Mouse (Mus musculus) kidney, adult 2 months (tissue): ENCODE measurements around the gene Ifrd1. TPM values are rescaled to one million over a fixed set of nuclear protein-coding genes. Genes with fewer than 3 reads are reported as not detected.

Experiments
- DNase-seq: peaks from one replicate; pipeline ENCODE4 v3.0.0; 2021
- H3K27ac ChIP-seq: fragments of 200-500 bp; 2 replicates; pipeline ENCODE4 v1.5.1; 2012; ENCODE audit warnings: low read depth, low read length, control low read depth, inconsistent platforms; ENCODE audit not compliant: insufficient read depth
- H3K27me3 ChIP-seq: fragments of 200-500 bp; replicated peaks from 2 replicates; pipeline ENCODE4 v1.6.1; 2012; ENCODE audit warnings: mild to moderate bottlenecking, moderate library complexity, low read length, inconsistent platforms; ENCODE audit not compliant: control insufficient read depth, insufficient read depth
- H3K36me3 ChIP-seq: fragments of 200-500 bp; 2 replicates; pipeline ENCODE4 v1.6.1; 2012; ENCODE audit warnings: mild to moderate bottlenecking, moderate library complexity, low read length, inconsistent platforms; ENCODE audit not compliant: control insufficient read depth, insufficient read depth
- H3K4me1 ChIP-seq: fragments of 200-500 bp; 2 replicates; pipeline ENCODE4 v1.6.1; 2011; ENCODE audit warnings: low read length; ENCODE audit not compliant: control insufficient read depth, insufficient read depth
- H3K4me3 ChIP-seq: fragments of 200-500 bp; 2 replicates; pipeline ENCODE4 v1.5.1; 2011; ENCODE audit warnings: mild to moderate bottlenecking, low read depth, low read length, control low read depth; ENCODE audit not compliant: insufficient read depth
- CTCF ChIP-seq: fragments of 200-500 bp; conservative IDR thresholded peaks from 2 replicates; pipeline ENCODE4 v1.5.1; 2011; ENCODE audit warnings: low read depth, mild to moderate bottlenecking, control low read depth, low read length, moderate library complexity, mixed read lengths; ENCODE audit not compliant: insufficient read depth, insufficient read length
- POLR2A ChIP-seq: fragments of 200-500 bp; IDR thresholded peaks from one replicate; pipeline ENCODE4 v1.6.1; 2011; ENCODE audit warnings: low read depth, low read length, control low read depth
- WGBS: fragments of 180-500 bp; shearing (Covaris S2); methylation state at CpG from one replicate; pipeline ENCODE4 v1.1.7; 2018; 5-methylcytosine and 5-hydroxymethylcytosine counted together
- polyA plus RNA-seq: library from polyadenylated mRNA; depleted of rRNA; stranded (reverse); fragments of >200 nt; gene quantifications from 2 replicates; pipeline ENCODE4 v1.2.3, GENCODE M21; 2012; rRNA removed

Ifrd1 gene
- 7.9 and 8.2 TPM in 2 replicates for polyA plus RNA-seq

- Histone ChIP-seq H3K36me3 (no peaks in the 10 kb centered on the region), H3K4me1 (no peaks in the 10 kb centered on the region; the same call in 1 of the 2 replicates), H3K4me3 (no peak within 1 kb of the TSS), H3K27ac (peak within 1 kb of the TSS; percentile 67; the same call in 1 of the 2 replicates), H3K27me3 (no peaks in the 10 kb centered on the region)
- no peak for DNase-seq
- 73% methylated on average over 5 of the region's 5 CpGs for WGBS
- TF ChIP-seq POLR2A (no peak), CTCF (no peak)
Observed at GRCm38 (mm10) chr12:40248454-40249180, at the start of gene Ifrd1. TSS of gene Ifrd1 (minus strand) at chr12:40248504.

- TF ChIP-seq POLR2A (no peak), CTCF (no peak)
- no peaks in the 10 kb centered on the region for H3K36me3 ChIP-seq
- H3K4me3 ChIP-seq = no peak overlapping the region
- H3K4me1 ChIP-seq = peaks cover under 1% of the 10 kb centered on the region; the same call in 1 of the 2 replicates
- 66% methylated on average over 4 of the region's 4 CpGs for WGBS
- H3K27ac ChIP-seq = no peak overlapping the region
- no peaks in the 10 kb centered on the region for H3K27me3 ChIP-seq
- DNase-seq = peak; percentile 31
Observed at GRCm38 (mm10) chr12:40286539-40286938, 38.2 kb upstream of the Ifrd1 start.

DNA sequence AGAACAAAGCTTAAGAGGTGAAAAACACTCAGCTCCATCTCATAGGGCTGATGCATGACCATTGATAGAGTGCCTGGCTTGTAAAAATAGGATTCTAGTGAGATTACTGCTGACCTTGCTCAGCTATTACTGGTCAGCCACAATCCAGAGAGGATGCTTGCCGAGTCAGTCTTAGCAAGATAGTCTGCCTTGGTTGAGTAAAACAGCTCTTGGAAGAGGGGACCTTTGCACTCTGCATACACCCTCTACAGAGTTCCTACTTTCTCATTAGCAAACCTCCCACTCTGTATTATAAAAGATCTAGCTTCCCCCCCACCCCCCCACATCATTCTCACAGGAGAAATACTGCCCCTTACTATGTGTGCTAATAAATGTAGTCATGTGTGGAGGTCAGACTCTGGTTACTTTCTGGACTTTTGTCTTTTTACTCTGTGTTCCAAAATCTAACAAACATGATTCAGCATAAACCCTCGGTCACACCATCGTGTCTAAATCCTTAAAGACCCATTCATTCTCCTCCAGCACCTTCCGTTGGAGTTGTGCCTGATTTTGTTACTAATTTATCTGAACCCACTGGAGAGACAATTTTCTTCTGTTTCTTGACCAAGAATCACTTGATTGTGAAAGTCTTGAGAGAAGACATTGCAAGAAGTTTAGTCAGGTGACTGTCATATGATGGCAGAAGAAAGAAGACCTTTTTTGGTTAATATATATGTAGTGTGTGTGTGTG is 32.5 kb upstream of the Ifrd1 start:
- Histone ChIP-seq H3K27me3 (no peaks in the 10 kb centered on the region), H3K4me3 (no peak overlapping the region), H3K36me3 (no peaks in the 10 kb centered on the region), H3K27ac (peak overlapping the region; percentile 89), H3K4me1 (peaks cover 12% of the 10 kb centered on the region; the same call in 1 of the 2 replicates)
- peak; percentile 89 for DNase-seq
- 59% methylated on average over 4 of the region's 4 CpGs for WGBS
- TF ChIP-seq CTCF = no peak
- no peak for TF ChIP-seq POLR2A

DNA sequence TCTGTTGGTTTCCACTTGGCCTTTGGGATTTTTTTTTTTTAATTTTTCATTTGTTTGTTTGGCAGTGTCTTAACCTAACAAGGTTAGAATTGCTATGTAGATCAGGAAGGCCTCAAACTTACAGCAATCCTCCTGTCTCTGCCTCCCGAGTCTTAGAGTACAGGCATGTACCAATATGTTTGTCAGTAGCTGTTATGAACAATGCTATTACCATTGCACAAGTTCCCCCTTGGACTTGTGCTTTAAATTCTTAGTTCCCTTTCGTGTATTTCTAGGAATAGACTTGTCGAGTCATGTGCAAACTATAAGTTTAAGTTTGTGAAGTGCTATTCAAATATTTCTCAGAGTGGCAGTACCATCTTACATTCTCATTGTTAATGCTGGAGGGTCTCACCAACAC is 29.3 kb upstream of the Ifrd1 start:
- no peak for TF ChIP-seq POLR2A
- TF ChIP-seq CTCF = no peak
- no peak for DNase-seq
- H3K36me3 ChIP-seq = no peaks in the 10 kb centered on the region
- WGBS = 91% methylated on average over 3 of the region's 3 CpGs
- no peaks in the 10 kb centered on the region for H3K27me3 ChIP-seq
- H3K4me1 ChIP-seq = peaks cover 12% of the 10 kb centered on the region; the same call in 1 of the 2 replicates
- no peak overlapping the region for H3K4me3 ChIP-seq
- no peak overlapping the region for H3K27ac ChIP-seq

- no peak for TF ChIP-seq POLR2A
- no peak for TF ChIP-seq CTCF
- Histone ChIP-seq H3K27me3 (no peaks in the 10 kb centered on the region), H3K4me3 (no peak overlapping the region), H3K36me3 (no peaks in the 10 kb centered on the region), H3K27ac (no peak overlapping the region), H3K4me1 (0 out of 2 replicates have a peak, but pooled peaks cover 3% of the 10 kb centered on the region)
- no peak for DNase-seq
Observed at GRCm38 (mm10) chr12:40274931-40275330, 26.6 kb upstream of the Ifrd1 start.

- no peak for TF ChIP-seq POLR2A
- TF ChIP-seq CTCF = no peak
- Histone ChIP-seq H3K4me1 (no peaks in the 10 kb centered on the region), H3K27ac (no peak overlapping the region), H3K36me3 (no peaks in the 10 kb centered on the region), H3K4me3 (no peak overlapping the region), H3K27me3 (no peaks in the 10 kb centered on the region)
- DNase-seq = no peak
- WGBS = 66% methylated on average over 4 of the region's 4 CpGs
Observed at GRCm38 (mm10) chr12:40273339-40273738, 25.0 kb upstream of the Ifrd1 start.

DNA sequence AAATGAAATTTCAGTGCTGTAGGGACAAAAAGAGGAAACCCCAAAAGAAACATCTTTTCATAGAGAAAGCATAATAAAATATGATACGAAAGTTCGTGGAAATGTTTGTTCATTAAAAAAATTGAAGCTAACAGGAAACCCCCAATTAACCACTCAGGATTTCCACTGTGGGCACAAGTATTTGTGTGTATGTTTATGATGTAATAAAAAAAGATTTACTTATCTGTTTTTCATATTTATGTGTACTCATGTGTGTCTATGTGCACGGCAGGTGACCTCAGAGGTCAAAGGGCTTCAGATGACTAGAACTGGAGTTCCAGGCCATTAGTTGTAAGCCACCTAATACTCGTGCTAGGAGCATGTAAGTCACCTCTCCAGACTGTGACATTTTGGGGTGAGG is 24.4 kb upstream of the Ifrd1 start:
- H3K36me3 ChIP-seq = no peaks in the 10 kb centered on the region
- TF ChIP-seq POLR2A (no peak), CTCF (no peak)
- H3K4me3 ChIP-seq = no peak overlapping the region
- H3K27me3 ChIP-seq = no peaks in the 10 kb centered on the region
- H3K27ac ChIP-seq = no peak overlapping the region
- no peaks in the 10 kb centered on the region for H3K4me1 ChIP-seq
- no peak for DNase-seq
- WGBS = 50% methylated on average over 4 of the region's 4 CpGs
